Mouse (Mus musculus) liver, adult 2 months (tissue): ENCODE data around the gene Mki67.

Experiments used
- CTCF ChIP-seq: fragments of 200-500 bp; IDR thresholded peaks from 2 replicates; pipeline ENCODE4 v1.5.1; 2011; ENCODE audit warnings: low read depth, low read length, control low read depth
- POLR2A ChIP-seq: fragments of 200-500 bp; IDR thresholded peaks from 2 replicates; pipeline ENCODE4 v1.6.1; 2011; ENCODE audit warnings: low read length, control low read depth; ENCODE audit not compliant: insufficient read depth; ENCODE audit errors: extremely low read depth

DNA sequence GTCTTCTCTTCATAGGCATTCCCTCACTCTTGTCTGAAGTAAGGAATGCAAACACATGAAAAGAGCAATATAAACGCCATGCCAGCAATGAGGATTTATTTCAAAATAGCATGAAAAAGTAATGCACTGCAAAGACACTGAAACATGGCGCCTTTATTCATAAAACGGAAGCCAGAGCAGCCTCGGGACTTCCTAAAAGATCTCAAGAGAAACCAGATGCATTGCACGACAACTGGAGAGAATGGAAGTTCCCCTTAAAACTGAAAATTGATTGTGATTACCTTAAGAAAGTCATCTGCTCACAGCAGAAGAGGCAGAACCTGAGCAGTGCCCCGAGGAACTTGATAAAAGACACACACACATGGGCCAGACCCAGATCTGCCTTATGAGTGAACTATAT, 10.4 kb downstream of the Mki67 start:
- TF ChIP-seq CTCF (no peak), POLR2A (no peak)
